Mouse (Mus musculus) stomach, embryonic 15.5 days (tissue): ENCODE results near the gene F11r. TPM values are rescaled to one million over a fixed set of nuclear protein-coding genes. Genes with fewer than 3 reads are reported as not detected.
A peak's percentile ranks its signal among the peaks of the same experiment; 100 is the strongest.

Experiments used
- ATAC-seq: fragments of 200-750 bp; cut with Nextera tagmentation; 2 replicates; pipeline ENCODE4 v1.8.0; 2017; ENCODE audit warnings: low read depth, moderate number of reproducible peaks, moderate TSS enrichment; ENCODE audit not compliant: insufficient read depth, low FRiP score
- H3K27ac ChIP-seq: fragments of 300-500 bp; sonication (generic); 2 replicates; pipeline ENCODE4 v1.5.1; 2015; ENCODE audit warnings: mild to moderate bottlenecking, inconsistent platforms
- H3K27me3 ChIP-seq: fragments of 300-500 bp; sonication (generic); replicated peaks from 2 replicates; pipeline ENCODE4 v1.6.1; 2015; ENCODE audit warnings: inconsistent platforms
- H3K36me3 ChIP-seq: fragments of 300-500 bp; sonication (generic); 2 replicates; pipeline ENCODE4 v1.6.1; 2015; ENCODE audit warnings: inconsistent platforms
- H3K4me1 ChIP-seq: fragments of 300-500 bp; sonication (generic); 2 replicates; pipeline ENCODE4 v1.6.1; 2015; ENCODE audit warnings: inconsistent platforms
- H3K4me2 ChIP-seq: fragments of 300-500 bp; sonication (generic); 2 replicates; pipeline ENCODE4 v1.6.1; 2015; ENCODE audit warnings: mild to moderate bottlenecking, inconsistent platforms
- H3K4me3 ChIP-seq: fragments of 300-500 bp; sonication (generic); replicated peaks from 2 replicates; pipeline ENCODE4 v1.5.1; 2015; ENCODE audit warnings: inconsistent platforms
- H3K9ac ChIP-seq: fragments of 300-500 bp; sonication (generic); 2 replicates; pipeline ENCODE4 v1.6.1; 2015; ENCODE audit warnings: inconsistent platforms
- H3K9me3 ChIP-seq: fragments of 300-500 bp; sonication (generic); 2 replicates; pipeline ENCODE4 v1.6.1; 2016; ENCODE audit warnings: inconsistent platforms
- WGBS: fragments of 180-500 bp; shearing (Covaris S2); methylation state at CpG from one replicate; pipeline ENCODE4 v1.1.7; 2015; 5-methylcytosine and 5-hydroxymethylcytosine counted together
- polyA plus RNA-seq: library from polyadenylated mRNA; unstranded; fragments of >200 nt; fragmentation: Nextera tagmentation; extraction: Ambion mirVana; gene quantifications from 2 replicates; pipeline ENCODE4 v1.2.1, GENCODE M21; 2015

Gene F11r
- polyA plus RNA-seq, 1 experiment from 2014 or later = 108 TPM

GRCm38 (mm10) chr1:171503592-171504291 is 66.4 kb downstream of the F11r start:
- Histone ChIP-seq H3K4me2 (peak overlapping the region; percentile 66), H3K4me1 (no peaks in the 10 kb centered on the region), H3K27me3 (no peaks in the 10 kb centered on the region), H3K9me3 (no peaks in the 10 kb centered on the region), H3K27ac (peak overlapping the region; percentile 99), H3K9ac (peak overlapping the region; percentile 67), H3K36me3 (no peaks in the 10 kb centered on the region), H3K4me3 (peak overlapping the region; percentile 56)
- whole genome bisulfite sequencing = under 1% methylated on average over 53 of the region's 53 CpGs
- ATAC-seq = peak; percentile 57

GRCm38 (mm10) chr1:171504586-171504985 is 67.3 kb downstream of the F11r start:
- Histone ChIP-seq H3K27ac (no peak overlapping the region), H3K4me3 (no peak overlapping the region; the same call in 1 of the 2 replicates), H3K9ac (no peak overlapping the region), H3K27me3 (no peaks in the 10 kb centered on the region), H3K36me3 (no peaks in the 10 kb centered on the region), H3K9me3 (no peaks in the 10 kb centered on the region), H3K4me2 (peak overlapping the region; percentile 66), H3K4me1 (no peaks in the 10 kb centered on the region)
- no peak for ATAC-seq
- 72% methylated on average over 4 of the region's 4 CpGs for WGBS

- no peaks in the 10 kb centered on the region for H3K4me1 ChIP-seq
- 86% methylated on average over 2 of the region's 2 CpGs for WGBS
- H3K27me3 ChIP-seq = no peaks in the 10 kb centered on the region
- no peak overlapping the region for H3K9ac ChIP-seq
- H3K4me2 ChIP-seq = no peak overlapping the region
- H3K27ac ChIP-seq = no peak overlapping the region
- no peaks in the 10 kb centered on the region for H3K36me3 ChIP-seq
- no peak for ATAC-seq
- no peaks in the 10 kb centered on the region for H3K9me3 ChIP-seq
- H3K4me3 ChIP-seq = no peak overlapping the region
These were observed 75.9 kb downstream of the F11r start for GRCm38 (mm10) chr1:171513234-171513633.

- ATAC-seq = peak; percentile 60; the same call in 1 of the 2 replicates
- Histone ChIP-seq H3K27ac (no peak overlapping the region), H3K4me3 (no peak overlapping the region), H3K36me3 (no peaks in the 10 kb centered on the region), H3K4me2 (no peak overlapping the region), H3K9me3 (no peaks in the 10 kb centered on the region), H3K27me3 (no peaks in the 10 kb centered on the region), H3K9ac (no peak overlapping the region), H3K4me1 (no peaks in the 10 kb centered on the region)
- 70% methylated on average over 1 of the region's 1 CpGs for WGBS
These were observed 76.4 kb downstream of the F11r start for GRCm38 (mm10) chr1:171513760-171514159.

Other genes starting within 250 kb of the F11r start
- 29.8 and 32.8 TPM in 2 replicates for gene Pcp4l1, start 241.3 kb upstream of the F11r start, polyA plus RNA-seq
- 1.6 and 2.0 TPM in 2 replicates for gene Nr1i3, start 223.6 kb upstream of the F11r start, polyA plus RNA-seq
- gene Tomm40l, start 215.0 kb upstream of the F11r start, polyA plus RNA-seq = 22.4 and 29.0 TPM in 2 replicates
- 158 and 523 TPM in 2 replicates for gene Apoa2, start 212.5 kb upstream of the F11r start, polyA plus RNA-seq
- 72.6 and 82.0 TPM in 2 replicates for gene Fcer1g, start 203.2 kb upstream of the F11r start, polyA plus RNA-seq
- 8.5 and 8.8 TPM in 2 replicates for gene Adamts4, start 187.1 kb upstream of the F11r start, polyA plus RNA-seq
- 238 and 270 TPM in 2 replicates for gene Ndufs2, start 186.1 kb upstream of the F11r start, polyA plus RNA-seq
- gene B4galt3, start 167.2 kb upstream of the F11r start, polyA plus RNA-seq = 66.4 and 67.4 TPM in 2 replicates
- gene Ppox, start 156.3 kb upstream of the F11r start, polyA plus RNA-seq = 46.5 and 51.8 TPM in 2 replicates
- gene Usp21, start 149.5 kb upstream of the F11r start, polyA plus RNA-seq = 67.8 and 69.8 TPM in 2 replicates
- 94.9 and 115 TPM in 2 replicates for gene Ufc1, start 142.5 kb upstream of the F11r start, polyA plus RNA-seq
- gene Dedd, start 108.4 kb upstream of the F11r start, polyA plus RNA-seq = 43.1 and 44.7 TPM in 2 replicates
- 42.0 and 46.4 TPM in 2 replicates for gene Nit1, start 91.9 kb upstream of the F11r start, polyA plus RNA-seq
- gene Pfdn2, start 91.9 kb upstream of the F11r start, polyA plus RNA-seq = 97.2 and 99.5 TPM in 2 replicates
- gene Klhdc9, start 76.7 kb upstream of the F11r start, polyA plus RNA-seq = 1.0 and 1.8 TPM in 2 replicates
- 19.3 and 26.5 TPM in 2 replicates for gene Nectin4, start 67.4 kb upstream of the F11r start, polyA plus RNA-seq
- 2.9 and 3.0 TPM in 2 replicates for gene Arhgap30, start 48.6 kb upstream of the F11r start, polyA plus RNA-seq
- 63.3 and 66.5 TPM in 2 replicates for gene Usf1, start 26.2 kb upstream of the F11r start, polyA plus RNA-seq
- gene Tstd1, start 18.7 kb upstream of the F11r start, polyA plus RNA-seq = 5.3 and 5.9 TPM in 2 replicates
- 14.4 and 15.0 TPM in 2 replicates for gene Alyref2, start 65.9 kb downstream of the F11r start, polyA plus RNA-seq
- 0.23 TPM in 1 of 2 replicates, not detected in the other for gene Itln1, start 97.8 kb downstream of the F11r start, polyA plus RNA-seq
- gene Cd244a, start 121.7 kb downstream of the F11r start, polyA plus RNA-seq = 0.50 and 1.1 TPM in 2 replicates
- gene Ly9, start 169.9 kb downstream of the F11r start, polyA plus RNA-seq = 0.71 and 0.76 TPM in 2 replicates
- 0.23 and 0.36 TPM in 2 replicates for gene Slamf7, start 215.5 kb downstream of the F11r start, polyA plus RNA-seq
- 4.7 and 6.1 TPM in 2 replicates for gene Cd48, start 244.5 kb downstream of the F11r start, polyA plus RNA-seq